Mouse (Mus musculus): Measurements from ENCODE around the gene Dpy19l3. TPM values are rescaled to one million over a fixed set of nuclear protein-coding genes. Genes with fewer than 3 reads are reported as not detected.

The Dpy19l3 gene
- total and polyA plus RNA-seq, 3 experiments = 2.2 to 4.8 (median 2.6) TPM

DNA sequence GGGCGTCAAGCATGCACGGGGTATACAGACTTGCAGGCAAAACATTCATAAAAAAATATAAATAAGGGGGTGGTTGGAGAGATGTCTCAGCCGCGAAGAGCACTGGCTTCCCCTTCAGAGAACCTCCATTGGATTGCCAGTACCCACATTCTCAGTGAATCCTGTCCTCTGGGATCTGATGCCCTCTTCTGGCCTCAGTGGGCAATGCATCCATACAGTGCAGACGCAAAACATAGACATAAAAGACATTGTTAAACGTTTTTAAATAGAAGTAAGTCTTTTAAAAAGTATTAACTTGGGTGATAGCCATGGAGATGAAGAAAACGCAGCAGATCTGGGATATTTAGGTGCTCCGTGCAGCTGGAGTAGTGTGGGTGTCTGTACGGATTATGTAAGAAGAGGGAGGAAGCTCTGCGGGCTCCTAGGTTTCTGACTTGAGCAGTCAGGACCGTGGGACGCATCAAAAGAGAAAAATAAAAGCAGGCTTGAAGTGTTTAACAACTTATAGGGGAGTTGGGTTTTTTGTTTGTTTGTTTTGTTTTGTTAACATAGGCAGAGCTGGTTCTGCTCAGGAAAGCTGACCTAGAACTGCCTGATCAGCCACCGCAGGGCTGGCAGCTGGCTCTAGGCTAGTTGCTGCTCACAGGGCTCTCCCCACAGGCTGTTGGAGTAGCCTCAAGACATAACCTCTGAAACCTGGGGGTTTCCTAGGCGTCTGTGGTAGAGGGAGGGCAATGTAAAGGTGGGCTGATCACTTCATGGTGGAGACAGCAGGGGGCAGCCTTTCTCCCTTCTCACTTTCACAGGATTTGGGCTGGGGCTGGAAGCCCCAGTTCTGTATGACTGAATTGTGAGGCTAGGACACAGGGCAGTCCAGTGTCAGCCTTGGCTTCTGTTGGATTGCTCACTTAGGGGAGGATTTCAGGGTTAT, 2.5 kb upstream of the Dpy19l3 start:
- no peak for DNase-seq
- WGBS = 42% methylated on average over 14 of the region's 14 CpGs
- intact Hi-C loops (cut with DNase I) = loop anchor here (5.0 kb wide), 2 partner anchors 46 to 69 kb away; partner anchors contain the start of gene Zfp507

GRCm38 (mm10) chr7:35754886-35755168, 573 bp upstream of the Dpy19l3 start:
- no peak for DNase-seq
- no peaks in the 10 kb centered on the region; the same call in 1 of the 2 replicates for H3K27me3 ChIP-seq (ENCODE audit: control insufficient read depth, insufficient read depth, low read length)
- no peaks in the 10 kb centered on the region for H3K36me3 ChIP-seq (ENCODE audit: control insufficient read depth, insufficient read depth, low read length)
- peak overlapping the region; percentile 67 for H3K4me3 ChIP-seq
- peak overlapping the region; percentile 71; the same call in 1 of the 2 replicates for H3K27ac ChIP-seq
- intact Hi-C loops (cut with DNase I) = loop anchor here (5.0 kb wide), 2 partner anchors 47 to 68 kb away; partner anchors contain the start of gene Zfp507
- H3K4me1 ChIP-seq (ENCODE audit: control insufficient read depth, insufficient read depth, low read length) = no peaks in the 10 kb centered on the region
- H3K79me2 ChIP-seq (replicated peaks; ENCODE audit: control insufficient read depth, insufficient read depth, low read length) = no peaks in the 10 kb centered on the region
- TF ChIP-seq CTCF (IDR thresholded peaks at IDR 0.05) = no peak
- TF ChIP-seq POLR2A (IDR thresholded peaks at IDR 0.05; ENCODE audit: insufficient read depth, low read depth, low read length) = no peak
- no peak for TF ChIP-seq EP300 (IDR thresholded peaks at IDR 0.05; ENCODE audit: insufficient read depth, low read depth, low read length)
- H3K9ac ChIP-seq (ENCODE audit: low read depth, low read length) = no peak overlapping the region; the same call in 1 of the 2 replicates
- WGBS = 70% methylated on average over 4 of the region's 4 CpGs

More for the DNA sequence above, 2.5 kb upstream of the Dpy19l3 start:
- H3K27ac ChIP-seq = no peak overlapping the region
- H3K4me1 ChIP-seq (ENCODE audit: control insufficient read depth, insufficient read depth, low read length) = no peaks in the 10 kb centered on the region
- H3K27me3 ChIP-seq (ENCODE audit: control insufficient read depth, insufficient read depth, low read length) = no peaks in the 10 kb centered on the region; the same call in 1 of the 2 replicates
- H3K36me3 ChIP-seq (ENCODE audit: control insufficient read depth, insufficient read depth, low read length) = no peaks in the 10 kb centered on the region
- TF ChIP-seq POLR2A (IDR thresholded peaks at IDR 0.05; ENCODE audit: insufficient read depth, low read depth, low read length) (no peak), CTCF (IDR thresholded peaks at IDR 0.05) (peak; percentile 59)
- H3K79me2 ChIP-seq (replicated peaks; ENCODE audit: control insufficient read depth, insufficient read depth, low read length) = no peaks in the 10 kb centered on the region
- H3K4me3 ChIP-seq = no peak overlapping the region
- H3K9ac ChIP-seq (ENCODE audit: low read depth, low read length) = no peak overlapping the region

DNA sequence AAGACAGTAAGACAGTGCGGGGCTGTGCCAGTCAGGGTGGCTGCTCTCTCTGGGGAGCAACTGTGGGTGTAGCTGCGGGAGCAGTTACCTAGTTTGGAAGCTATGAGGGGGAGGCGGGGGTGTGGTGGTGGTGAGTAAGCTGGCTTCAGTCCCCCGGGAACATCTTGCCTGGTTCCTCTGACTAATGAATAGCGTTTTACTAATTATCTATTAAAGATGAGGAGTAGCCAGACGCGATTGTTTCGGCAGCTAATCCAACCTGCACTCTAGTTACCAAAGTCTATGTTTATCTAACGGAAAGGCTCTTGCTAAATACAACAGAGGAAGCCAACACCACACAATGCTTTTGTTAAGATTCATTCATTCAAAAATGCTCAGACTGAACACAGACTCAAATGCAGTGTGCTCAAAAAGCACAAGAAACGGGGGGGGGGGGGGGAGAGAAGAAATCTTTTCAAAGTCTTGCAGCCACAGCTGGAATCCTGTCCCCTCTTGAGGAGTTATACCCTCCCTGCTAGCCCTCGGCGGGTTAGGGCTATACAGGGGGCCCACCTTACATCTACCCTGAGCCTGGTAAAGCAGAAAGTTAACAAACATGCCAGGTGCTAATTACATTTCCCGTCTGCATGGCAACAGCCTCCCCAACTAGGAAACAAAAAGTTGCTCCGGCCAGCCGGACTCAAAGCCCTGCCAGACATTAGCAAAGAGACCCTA, 778 bp downstream of the Dpy19l3 start:
- Histone ChIP-seq H3K27ac (no peak overlapping the region), H3K4me3 (peak overlapping the region; percentile 67), H3K27me3 (ENCODE audit: control insufficient read depth, insufficient read depth, low read length) (no peaks in the 10 kb centered on the region; the same call in 1 of the 2 replicates), H3K4me1 (ENCODE audit: control insufficient read depth, insufficient read depth, low read length) (no peaks in the 10 kb centered on the region), H3K36me3 (ENCODE audit: control insufficient read depth, insufficient read depth, low read length) (no peaks in the 10 kb centered on the region), H3K9ac (ENCODE audit: low read depth, low read length) (peak overlapping the region; percentile 89), H3K79me2 (replicated peaks; ENCODE audit: control insufficient read depth, insufficient read depth, low read length) (no peaks in the 10 kb centered on the region)
- WGBS = 5% methylated on average over 15 of the region's 15 CpGs
- intact Hi-C loops (cut with DNase I) = no loop called here
- TF ChIP-seq CTCF (IDR thresholded peaks at IDR 0.05) (no peak), POLR2A (IDR thresholded peaks at IDR 0.05; ENCODE audit: insufficient read depth, low read depth, low read length) (no peak), EP300 (IDR thresholded peaks at IDR 0.05; ENCODE audit: insufficient read depth, low read depth, low read length) (no peak)
- peak in 1 of 2 experiments; percentile 13 for DNase-seq

GRCm38 (mm10) chr7:35750873-35751272, 3.4 kb downstream of the Dpy19l3 start:
- intact Hi-C loops (cut with DNase I) = no loop called here
- Histone ChIP-seq H3K4me3 (no peak overlapping the region), H3K79me2 (replicated peaks; ENCODE audit: control insufficient read depth, insufficient read depth, low read length) (no peaks in the 10 kb centered on the region), H3K27ac (no peak overlapping the region), H3K27me3 (ENCODE audit: control insufficient read depth, insufficient read depth, low read length) (no peaks in the 10 kb centered on the region), H3K4me1 (ENCODE audit: control insufficient read depth, insufficient read depth, low read length) (no peaks in the 10 kb centered on the region), H3K9ac (ENCODE audit: low read depth, low read length) (no peak overlapping the region), H3K36me3 (ENCODE audit: control insufficient read depth, insufficient read depth, low read length) (no peaks in the 10 kb centered on the region)
- WGBS = 77% methylated on average over 9 of the region's 9 CpGs
- no peak for DNase-seq
- TF ChIP-seq CTCF (IDR thresholded peaks at IDR 0.05) (no peak), POLR2A (IDR thresholded peaks at IDR 0.05; ENCODE audit: insufficient read depth, low read depth, low read length) (no peak), EP300 (IDR thresholded peaks at IDR 0.05; ENCODE audit: insufficient read depth, low read depth, low read length) (no peak)

DNA sequence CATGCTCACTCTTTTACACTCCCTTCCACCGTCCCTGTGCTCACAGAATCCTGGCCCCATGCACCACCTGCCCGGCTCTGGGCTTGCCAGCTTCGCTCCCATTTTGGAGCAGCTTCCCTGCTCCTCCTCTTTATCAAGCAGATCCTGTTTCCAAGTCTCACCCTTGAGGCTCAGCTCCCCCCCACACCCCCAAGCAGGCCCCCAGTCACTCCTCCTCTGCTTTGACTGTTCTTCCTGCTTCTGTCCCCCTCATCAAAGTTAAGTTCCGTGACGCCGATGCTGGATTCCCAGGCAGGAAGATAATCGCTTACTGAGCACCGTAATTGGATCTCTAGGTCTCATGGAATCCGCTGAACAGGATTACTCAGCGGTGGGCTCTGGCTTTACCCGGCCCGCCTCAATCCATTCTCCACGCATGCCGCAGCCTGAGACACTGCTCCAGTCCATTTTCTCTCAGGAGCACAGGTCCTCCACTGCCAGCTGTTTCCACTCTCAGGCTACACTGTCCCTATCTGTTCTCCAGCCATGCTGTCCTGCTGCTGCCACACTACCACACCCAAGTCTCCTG, 6.8 kb downstream of the Dpy19l3 start:
- WGBS = 87% methylated on average over 14 of the region's 14 CpGs
- Histone ChIP-seq H3K79me2 (replicated peaks; ENCODE audit: control insufficient read depth, insufficient read depth, low read length) (no peaks in the 10 kb centered on the region), H3K4me3 (no peak overlapping the region), H3K36me3 (ENCODE audit: control insufficient read depth, insufficient read depth, low read length) (no peaks in the 10 kb centered on the region), H3K9ac (ENCODE audit: low read depth, low read length) (no peak overlapping the region), H3K27ac (no peak overlapping the region), H3K4me1 (ENCODE audit: control insufficient read depth, insufficient read depth, low read length) (no peaks in the 10 kb centered on the region), H3K27me3 (ENCODE audit: control insufficient read depth, insufficient read depth, low read length) (no peaks in the 10 kb centered on the region)
- TF ChIP-seq EP300 (IDR thresholded peaks at IDR 0.05; ENCODE audit: insufficient read depth, low read depth, low read length) (no peak), POLR2A (IDR thresholded peaks at IDR 0.05; ENCODE audit: insufficient read depth, low read depth, low read length) (no peak), CTCF (IDR thresholded peaks at IDR 0.05) (no peak)
- no peak for DNase-seq
- intact Hi-C loops (cut with DNase I) = no loop called here
